Mouse (Mus musculus) lung, adult 10 weeks (tissue): ENCODE data around the gene Aldh1a7. TPM values are rescaled to one million over a fixed set of nuclear protein-coding genes. Genes with fewer than 3 reads are reported as not detected.

Experiments
- polyA plus RNA-seq: library from polyadenylated mRNA; stranded (reverse); fragments of 350-450 nt; fragmentation: Illumina TruSeq; extraction: RNeasy Lipid Tissue Mini Kit (QIAGEN cat#74804); gene quantifications from one replicate; pipeline ENCODE4 v1.2.3, GENCODE M21; 2014; ENCODE audit warnings: low read depth, low replicate concordance; ENCODE audit not compliant: insufficient read depth

Gene Aldh1a7
- 110 TPM for polyA plus RNA-seq

GRCm38 (mm10) chr19:20727381-20727780 is at the start of gene Aldh1a7:
TSS of gene Aldh1a7 (minus strand) at chr19:20727562.

Other genes starting within 250 kb of the Aldh1a7 start
- 796 TPM for gene Aldh1a1, start 234.8 kb downstream of the Aldh1a7 start, polyA plus RNA-seq
- gene Tmc1, start 226.6 kb upstream of the Aldh1a7 start, polyA plus RNA-seq, result not detected